Comparison of ENCODE assay signal across 8 mouse cellular contexts in genomic region chr7:62209117-62209700, GRCm38 (mm10).
DNase-seq lines count a peak whose midpoint lies in the region; ATAC-seq and TF ChIP-seq lines count a peak whose summit lies in the region.

No protein-coding gene starts in this region.

- H3K27ac ChIP-seq in heart, embryonic 12.5 days (ENCODE audit: poor library complexity, severe bottlenecking) = no peak overlapping the region
- no peak overlapping the region for H3K27ac ChIP-seq in forebrain, embryonic 14.5 days (ENCODE audit: low read depth, low read length)
- H3K27ac ChIP-seq in midbrain, embryonic 10.5 days (replicated peaks) = peak overlapping the region; percentile 77
- H3K27ac ChIP-seq in stomach, postnatal 0 days (replicated peaks) = no peak overlapping the region

- peak overlapping the region; percentile 36 for H3K4me2 ChIP-seq in heart, embryonic 12.5 days
- peak overlapping the region; percentile 39 for H3K4me2 ChIP-seq in forebrain, embryonic 14.5 days (ENCODE audit: low read length)
- H3K4me2 ChIP-seq in stomach, postnatal 0 days (replicated peaks; ENCODE audit: low read depth) = peak overlapping the region; percentile 29; the same call in 1 of the 2 replicates

- no peaks in the 10 kb centered on the region for H3K4me1 ChIP-seq in heart, embryonic 12.5 days (replicated peaks)
- no peaks in the 10 kb centered on the region for H3K4me1 ChIP-seq in forebrain, embryonic 14.5 days (ENCODE audit: control insufficient read depth, insufficient read depth, low read length)
- no peaks in the 10 kb centered on the region for H3K4me1 ChIP-seq in midbrain, embryonic 10.5 days
- no peaks in the 10 kb centered on the region for H3K4me1 ChIP-seq in stomach, postnatal 0 days (replicated peaks; ENCODE audit: control insufficient read depth, insufficient read depth)

- intact Hi-C loops in heart, postnatal 25 days (cut with DNase I) = no loop called here

- H3K27me3 ChIP-seq in heart, embryonic 12.5 days (replicated peaks) = no peaks in the 10 kb centered on the region
- H3K27me3 ChIP-seq in forebrain, embryonic 14.5 days (replicated peaks; ENCODE audit: control insufficient read depth, insufficient read depth, low read length) = no peaks in the 10 kb centered on the region
- H3K27me3 ChIP-seq in midbrain, embryonic 10.5 days (ENCODE audit: low read depth, poor library complexity, severe bottlenecking) = no peaks in the 10 kb centered on the region
- no peaks in the 10 kb centered on the region for H3K27me3 ChIP-seq in stomach, postnatal 0 days (ENCODE audit: control insufficient read depth, insufficient read depth, low read length)

- H3K4me3 ChIP-seq in heart, embryonic 12.5 days = peak overlapping the region; percentile 43
- H3K4me3 ChIP-seq in forebrain, embryonic 14.5 days (ENCODE audit: low read depth, low read length) = peak overlapping the region; percentile 39
- H3K4me3 ChIP-seq in midbrain, embryonic 10.5 days = peak overlapping the region; percentile 46
- peak overlapping the region; percentile 33 for H3K4me3 ChIP-seq in stomach, postnatal 0 days (ENCODE audit: low read depth, low read length)

- peak; percentile 69; the same call in 1 of the 2 replicates for ATAC-seq in heart, embryonic 12.5 days (ENCODE audit: insufficient number of reproducible peaks, low FRiP score)
- ATAC-seq in forebrain, embryonic 14.5 days = peak; percentile 94
- no peak for ATAC-seq in stomach, postnatal 0 days (ENCODE audit: low FRiP score, low TSS enrichment)

- H3K9ac ChIP-seq in heart, embryonic 12.5 days = peak overlapping the region; percentile 44; the same call in 1 of the 2 replicates
- H3K9ac ChIP-seq in forebrain, embryonic 14.5 days (ENCODE audit: low read length) = peak overlapping the region; percentile 61
- no peak overlapping the region for H3K9ac ChIP-seq in stomach, postnatal 0 days (ENCODE audit: low read length)

- DNase-seq in heart, postnatal 25 days (ENCODE audit: low spot score) = no peak
- peak; percentile 8 for DNase-seq in cerebellum, adult 11 months
- peak; percentile 89 for DNase-seq in forebrain, embryonic 14.5 days (ENCODE audit: low spot score)
- peak; percentile 28 for DNase-seq in layer of hippocampus, adult 11-12 months (ENCODE audit: low spot score)
- peak; percentile 61 for DNase-seq in midbrain, embryonic 10.5 days (ENCODE audit: low spot score)
- DNase-seq in stomach, postnatal 0 days (ENCODE audit: low spot score) = peak; percentile 27
- DNase-seq in urinary bladder, adult 2 months (ENCODE audit: low spot score) = no peak

- no peak for TF ChIP-seq EP300 in stomach, postnatal 0 days (optimal IDR thresholded peaks at IDR 0.05)

- TF ChIP-seq CTCF in stomach, postnatal 0 days (IDR thresholded peaks at IDR 0.05; ENCODE audit: low read depth) = peak; percentile 71

- no peaks in the 10 kb centered on the region for H3K9me3 ChIP-seq in heart, embryonic 12.5 days (replicated peaks)
- H3K9me3 ChIP-seq in forebrain, embryonic 14.5 days (replicated peaks; ENCODE audit: control insufficient read depth, low read length) = no peaks in the 10 kb centered on the region
- H3K9me3 ChIP-seq in midbrain, embryonic 10.5 days (replicated peaks) = no peaks in the 10 kb centered on the region
- no peaks in the 10 kb centered on the region for H3K9me3 ChIP-seq in stomach, postnatal 0 days (ENCODE audit: control insufficient read depth, low read length)

- H3K36me3 ChIP-seq in heart, embryonic 12.5 days = 0 out of 2 replicates have a peak, but pooled peaks cover 3% of the 10 kb centered on the region
- peaks cover 7% of the 10 kb centered on the region for H3K36me3 ChIP-seq in forebrain, embryonic 14.5 days (ENCODE audit: control insufficient read depth, insufficient read depth, low read length)
- peaks cover 12% of the 10 kb centered on the region; the same call in 1 of the 2 replicates for H3K36me3 ChIP-seq in midbrain, embryonic 10.5 days
- H3K36me3 ChIP-seq in stomach, postnatal 0 days (ENCODE audit: control insufficient read depth, insufficient read depth, low read length) = no peaks in the 10 kb centered on the region

- WGBS in heart, embryonic 12.5 days = 27% methylated on average over 12 of the region's 12 CpGs
- WGBS in forebrain, embryonic 14.5 days = 37% methylated on average over 12 of the region's 12 CpGs
- WGBS in midbrain, embryonic 10.5 days = 32% methylated on average over 12 of the region's 12 CpGs
- 30% methylated on average over 12 of the region's 12 CpGs for WGBS in stomach, postnatal 0 days

Comparison
In these comparisons a context has a peak if more than half of its experiments do, and no peak if none do; other contexts are left out.
1. DNase-seq: peak in cerebellum, adult 11 months (single experiment), forebrain, embryonic 14.5 days (single experiment), layer of hippocampus, adult 11-12 months (single experiment), midbrain, embryonic 10.5 days (single experiment) and stomach, postnatal 0 days (single experiment); none in heart, postnatal 25 days (single experiment) and urinary bladder, adult 2 months (single experiment).
2. Peak in every context shown above with its lines, with median percentiles within 50 percentile points of each other: H3K4me2 ChIP-seq and H3K4me3 ChIP-seq.